Mouse (Mus musculus): ENCODE measurements around the gene Sart3.

Sart3 gene

DNA sequence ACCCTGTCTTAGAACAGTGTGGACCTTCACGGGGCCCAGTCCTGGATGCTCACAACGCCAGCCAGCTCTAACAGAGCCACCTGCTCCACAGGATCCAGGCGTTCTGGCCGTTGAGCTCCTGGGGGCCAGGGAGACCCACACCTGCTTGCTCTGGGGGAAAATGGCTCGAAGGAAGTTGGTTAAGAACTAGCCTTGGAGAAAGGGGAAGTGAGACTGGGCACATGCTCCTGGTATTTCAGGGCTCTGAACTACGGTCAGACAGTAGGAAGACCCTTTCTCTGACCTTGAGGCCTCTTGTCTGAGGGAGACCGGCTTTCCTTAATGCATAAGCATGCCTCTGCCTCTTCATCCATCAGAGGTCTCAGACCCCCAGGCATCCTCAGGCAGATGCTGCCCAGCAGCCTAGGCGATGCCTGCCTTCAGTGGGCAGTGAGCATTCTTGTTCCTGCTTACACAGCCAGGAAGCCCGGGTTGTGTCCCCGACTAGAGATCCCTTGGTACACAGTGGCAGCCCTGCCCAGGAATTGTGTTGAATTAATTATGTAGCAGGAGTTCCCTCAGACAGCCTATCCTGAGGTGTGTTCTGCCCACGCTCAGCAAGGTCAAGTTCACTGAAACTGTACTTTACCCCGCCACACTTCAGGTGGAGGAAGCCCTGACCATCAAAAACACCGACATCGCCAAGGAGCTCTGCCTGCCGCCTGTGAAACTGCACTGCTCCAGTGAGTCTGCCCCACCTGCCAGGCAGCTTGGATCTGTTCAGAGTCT lies 4.0 kb upstream of the Sart3 start:
- in situ Hi-C loops (cut with MboI; ENCODE audit: unreplicated experiment in 2 of 2): loop anchor here (10.0 to 25.0 kb wide), 4 partner anchors 178 to 1514 kb away; partner anchors contain the start of genes Cryba4 (in 1 of the 2), Crybb1 (in 1 of the 2) and Tpst2 (in 1 of the 2)

DNA sequence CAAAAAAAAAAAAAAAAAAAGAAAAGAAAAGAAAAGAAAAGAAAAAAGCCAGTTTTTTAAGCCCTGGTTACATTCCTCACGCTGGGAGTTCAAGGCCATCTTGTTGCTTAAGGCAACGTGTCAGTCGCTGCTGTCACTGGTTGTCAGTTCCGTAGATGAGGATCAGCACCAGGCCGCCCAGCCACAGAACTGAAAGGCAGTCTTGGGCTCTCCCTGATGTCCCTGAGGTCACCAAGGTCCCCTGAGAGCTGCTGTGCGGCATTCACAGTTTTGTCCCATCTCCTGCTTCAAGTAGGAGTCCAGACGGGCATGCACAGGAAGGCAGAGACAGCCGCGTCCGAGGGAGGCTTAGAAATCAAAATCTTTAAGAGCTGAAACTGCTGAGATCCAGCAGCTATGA lies 3.3 kb upstream of the Sart3 start:
- in situ Hi-C loops (cut with MboI; ENCODE audit: unreplicated experiment in 2 of 2): loop anchor here (10.0 to 25.0 kb wide), 4 partner anchors 179 to 1513 kb away; partner anchors contain the start of genes Cryba4 (in 1 of the 2), Crybb1 (in 1 of the 2) and Tpst2 (in 1 of the 2)

DNA sequence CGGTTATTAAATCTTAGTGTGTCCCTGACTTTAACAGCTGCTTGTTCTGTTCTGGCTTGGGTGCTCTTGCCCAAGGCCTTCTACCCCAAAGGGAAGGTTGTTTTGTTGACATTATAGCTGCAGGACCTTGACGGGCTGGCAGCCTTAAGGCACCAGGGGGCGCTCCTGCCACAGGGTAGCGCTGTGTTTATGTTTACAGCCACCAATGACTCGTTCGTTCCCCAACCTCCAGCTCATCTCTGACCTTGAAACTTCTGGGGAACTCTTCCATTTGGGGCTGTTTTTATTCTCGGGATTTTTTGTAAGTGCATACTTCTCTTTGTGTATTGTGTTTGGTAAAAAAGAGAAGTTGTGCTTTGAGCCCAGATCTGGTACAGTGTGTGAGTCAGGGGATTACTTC lies 1.4 kb upstream of the Sart3 start:
- in situ Hi-C loops (cut with MboI; ENCODE audit: unreplicated experiment in 2 of 2): loop anchor here (5.0 to 10.0 kb wide), 5 partner anchors 36 to 181 kb away; partner anchors contain the start of gene Ficd (in 1 of the 2)

DNA sequence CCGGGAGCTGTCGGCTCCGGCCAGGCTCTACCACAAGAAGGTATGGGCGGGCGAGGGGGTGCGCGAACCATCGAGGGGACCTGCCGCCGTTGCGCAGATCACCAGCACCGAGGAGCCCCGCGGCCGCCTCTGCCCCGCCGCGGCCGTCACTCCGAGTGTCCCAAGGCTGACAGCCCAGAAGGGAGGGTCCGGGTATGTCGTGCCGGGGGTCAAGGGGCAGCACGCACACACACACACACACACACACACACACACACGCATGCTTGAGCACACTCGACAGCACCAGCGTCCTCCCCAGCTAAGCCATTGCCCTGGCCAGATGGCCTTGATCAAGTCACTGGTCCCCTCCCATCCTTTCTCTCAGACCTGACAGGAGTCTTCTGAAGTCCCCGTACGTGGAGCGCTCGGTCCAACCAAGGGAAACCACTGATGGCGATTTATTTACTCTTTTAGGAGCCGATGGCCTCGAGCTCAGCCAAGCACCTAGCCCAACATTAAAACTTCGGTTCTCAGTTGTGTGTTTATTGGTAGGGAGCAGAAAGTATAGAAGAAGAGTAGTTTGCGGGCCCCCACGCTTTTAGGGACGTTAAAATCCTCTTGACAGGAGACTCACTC lies 702 bp upstream of the Sart3 start:
- in situ Hi-C loops (cut with MboI; ENCODE audit: unreplicated experiment in 2 of 2): loop anchor here (5.0 to 10.0 kb wide), 5 partner anchors 36 to 182 kb away; partner anchors contain the start of gene Ficd (in 1 of the 2)

DNA sequence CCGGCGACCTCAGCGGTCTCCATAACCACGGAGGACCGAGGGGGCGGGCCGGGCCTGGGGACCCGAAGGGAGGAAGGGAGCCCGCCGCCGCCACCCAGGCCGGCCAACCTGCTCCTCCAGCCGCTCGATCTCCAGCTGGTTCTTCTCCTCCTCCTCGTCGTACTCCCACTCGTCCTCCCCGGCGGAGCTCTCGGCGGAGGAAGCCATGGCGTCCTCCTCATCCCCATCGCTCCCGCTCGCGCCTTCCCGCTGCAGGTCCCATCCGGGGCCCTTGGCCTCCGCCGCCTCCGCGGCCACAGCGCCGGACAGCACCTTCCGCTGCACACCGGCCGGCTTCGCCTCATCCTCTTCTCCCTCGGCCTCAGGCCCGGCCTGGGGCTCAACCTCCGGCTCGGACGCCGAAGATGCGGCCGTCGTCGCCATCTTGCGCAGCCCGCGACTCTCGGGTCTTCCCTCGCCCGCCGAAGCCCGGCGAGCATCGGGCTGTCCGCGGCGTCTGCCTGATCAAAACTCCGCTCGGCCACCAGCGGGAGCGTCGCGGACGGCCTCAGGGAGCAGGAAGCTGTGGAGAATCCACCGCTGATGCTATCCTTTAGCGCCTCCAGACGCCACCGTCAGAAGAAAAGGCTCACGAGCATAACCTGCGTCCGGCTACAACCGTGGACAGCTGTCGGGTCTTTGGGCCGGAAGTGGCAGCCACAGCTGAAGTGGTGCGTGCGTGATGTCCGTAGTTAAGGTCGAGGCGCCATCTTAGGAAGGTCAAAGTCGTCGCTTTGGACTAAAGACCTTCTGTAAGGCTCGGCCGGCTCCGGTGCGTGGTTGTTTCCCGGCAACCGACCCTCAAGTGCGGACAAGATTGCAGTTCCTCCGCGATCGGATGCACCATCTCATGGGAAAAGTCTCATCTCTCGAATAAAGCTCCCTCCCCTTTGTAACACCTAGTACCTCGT lies 822 bp downstream of the Sart3 start:
- in situ Hi-C loops (cut with MboI; ENCODE audit: unreplicated experiment in 2 of 2): loop anchor here (5.0 to 10.0 kb wide), 5 partner anchors 34 to 183 kb away; partner anchors contain the start of gene Ficd (in 1 of the 2)

- in situ Hi-C loops (cut with MboI; ENCODE audit: unreplicated experiment in 2 of 2): no loop called here
Measured at GRCm38 (mm10) chr5:113768806-113769205, 3.5 kb downstream of the Sart3 start.

DNA sequence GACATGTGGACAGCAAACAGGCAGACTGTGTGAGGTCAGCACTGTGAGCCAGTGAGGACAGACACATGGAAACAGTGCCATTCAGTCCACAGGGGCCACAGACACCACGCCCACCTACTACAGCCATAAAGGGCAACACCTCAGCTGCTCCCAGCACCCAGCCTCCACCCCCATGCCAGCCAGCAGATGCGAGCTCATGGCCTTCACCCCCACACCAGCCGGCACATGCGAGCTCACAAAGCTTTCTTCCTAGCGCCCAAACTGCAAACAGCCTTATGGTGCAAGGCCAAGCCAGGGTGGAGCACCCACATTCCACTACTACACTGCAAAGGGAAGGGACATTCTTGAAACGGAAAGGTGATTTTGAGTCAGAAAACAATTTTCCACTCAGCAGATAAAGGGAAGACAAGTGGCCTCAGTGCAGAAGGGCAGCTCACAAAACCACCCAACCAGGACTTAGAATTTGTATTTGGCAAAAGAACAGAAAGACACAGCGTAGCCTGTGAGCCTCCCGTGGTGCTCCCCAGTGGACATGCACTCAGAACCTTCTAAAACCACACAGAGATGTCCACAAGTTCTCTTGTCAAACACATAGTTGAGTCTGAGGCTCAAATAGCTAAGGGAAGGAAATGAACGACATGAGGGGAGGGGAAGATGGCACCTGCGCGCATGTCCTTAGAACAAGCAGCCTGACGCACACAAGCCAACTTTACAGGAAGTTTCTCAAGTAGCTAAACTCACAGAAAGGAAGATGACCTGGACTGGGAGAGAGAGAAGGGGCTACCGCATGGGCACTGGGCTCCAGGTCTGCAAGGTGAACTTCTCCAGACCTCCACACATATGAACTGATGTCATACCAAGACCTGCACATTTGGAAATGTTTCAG lies 6.4 kb downstream of the Sart3 start:
- in situ Hi-C loops (cut with MboI; ENCODE audit: unreplicated experiment in 2 of 2): no loop called here

- in situ Hi-C loops (cut with MboI; ENCODE audit: unreplicated experiment in 2 of 2): no loop called here
Measured at GRCm38 (mm10) chr5:113764426-113764825, 7.9 kb downstream of the Sart3 start.

DNA sequence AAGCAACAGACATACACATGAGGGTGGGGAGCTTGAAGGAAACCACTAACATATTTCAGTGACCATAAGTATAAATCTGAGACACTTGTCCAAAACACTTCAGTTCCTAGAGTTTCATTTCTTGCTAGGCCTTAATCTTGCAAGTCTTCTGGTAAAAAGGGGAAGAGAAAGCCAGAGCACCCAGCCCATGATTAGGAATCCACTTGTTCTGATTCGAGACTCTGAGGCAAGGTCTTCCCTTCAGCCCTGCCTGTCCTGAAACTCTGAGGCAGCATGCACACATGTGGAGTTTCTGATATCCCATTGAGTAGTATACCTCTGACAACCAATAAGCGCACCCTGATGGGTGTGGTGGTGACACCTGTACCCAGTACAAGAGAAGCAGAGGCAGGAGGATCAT lies 10.7 kb downstream of the Sart3 start:
- in situ Hi-C loops (cut with MboI; ENCODE audit: unreplicated experiment in 2 of 2): no loop called here

- in situ Hi-C loops (cut with MboI; ENCODE audit: unreplicated experiment in 2 of 2): no loop called here
Measured at GRCm38 (mm10) chr5:113755347-113756030, 16.8 kb downstream of the Sart3 start.

DNA sequence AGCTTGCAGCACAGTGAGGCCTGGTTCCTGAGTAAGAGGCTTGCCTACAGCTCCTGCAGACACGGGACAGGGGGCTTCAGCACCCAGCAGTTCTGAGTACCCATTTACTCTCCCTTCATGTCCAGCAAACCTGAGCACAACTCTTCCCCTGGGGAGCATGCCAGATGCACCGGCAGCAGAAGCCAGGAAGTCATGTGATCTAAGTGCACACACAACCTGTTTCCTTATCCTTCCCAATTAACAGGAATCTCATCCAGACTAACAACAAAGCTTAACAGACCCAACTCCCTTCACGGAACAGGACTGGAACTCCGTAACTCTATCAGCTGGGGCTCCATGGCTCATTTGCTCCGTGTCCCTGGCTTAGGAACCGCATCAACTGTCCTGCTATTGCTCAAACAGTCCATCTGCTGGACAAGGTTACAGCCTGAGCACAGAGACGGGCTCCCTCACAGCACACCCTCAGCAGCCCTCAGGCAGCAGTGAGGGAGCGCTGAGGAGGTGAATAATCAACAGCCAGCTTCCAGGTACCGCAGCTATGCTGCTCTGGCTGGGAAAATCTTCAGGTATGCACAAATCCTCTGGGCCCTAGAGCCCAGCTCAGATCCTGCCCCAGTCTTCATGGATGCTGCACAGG lies 20.7 kb downstream of the Sart3 start:
- in situ Hi-C loops (cut with MboI; ENCODE audit: unreplicated experiment in 2 of 2): no loop called here

- in situ Hi-C loops (cut with MboI; ENCODE audit: unreplicated experiment in 2 of 2): no loop called here
Measured at GRCm38 (mm10) chr5:113748556-113749331, 23.6 kb downstream of the Sart3 start.

GRCm38 (mm10) chr5:113747629-113748028 lies 24.7 kb downstream of the Sart3 start:
- in situ Hi-C loops (cut with MboI; ENCODE audit: unreplicated experiment in 2 of 2): no loop called here

DNA sequence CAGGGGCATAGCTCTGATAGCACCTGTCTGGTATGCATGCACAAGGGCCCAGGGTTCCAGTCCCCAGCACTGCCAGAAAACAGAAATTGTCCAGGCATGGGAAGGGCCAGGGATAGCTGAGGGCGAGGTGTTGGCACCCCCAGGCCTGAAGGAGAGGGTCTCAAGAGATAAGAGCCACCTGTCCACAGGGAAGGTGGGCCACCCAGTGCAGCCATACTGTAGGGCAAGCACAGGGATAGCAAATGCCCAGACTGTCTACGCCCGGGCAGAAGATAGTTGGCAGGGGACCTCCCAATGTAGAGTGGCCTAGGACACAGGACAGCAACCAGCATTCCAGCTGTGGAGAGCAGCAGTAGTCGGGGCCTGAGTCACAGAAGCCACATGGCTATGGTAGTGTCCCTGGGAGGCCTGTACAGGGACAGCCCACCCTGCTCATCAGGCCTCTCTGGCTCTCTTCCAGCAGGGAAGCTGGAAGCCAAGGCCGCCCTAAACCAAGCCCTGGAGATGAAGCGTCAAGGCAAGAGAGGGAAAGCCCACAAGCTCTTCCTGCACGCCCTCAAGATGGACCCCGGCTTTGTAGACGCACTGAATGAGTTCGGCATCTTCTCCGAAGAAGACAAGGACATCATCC lies 34.6 kb downstream of the Sart3 start:
- in situ Hi-C loops (cut with MboI; ENCODE audit: unreplicated experiment in 2 of 2): loop anchor here (5.0 to 10.0 kb wide), 5 partner anchors 35 to 1403 kb away; partner anchors contain the start of genes Iscu (in 1 of the 2) and Sart3 (in 1 of the 2)

GRCm38 (mm10) chr5:113736522-113737164 lies 35.7 kb downstream of the Sart3 start:
- in situ Hi-C loops (cut with MboI; ENCODE audit: unreplicated experiment in 2 of 2): loop anchor here (5.0 to 10.0 kb wide), 5 partner anchors 36 to 1402 kb away; partner anchors contain the start of genes Iscu (in 1 of the 2) and Sart3 (in 1 of the 2)

- in situ Hi-C loops (cut with MboI; ENCODE audit: unreplicated experiment in 2 of 2): loop anchor here (5.0 to 10.0 kb wide), 5 partner anchors 36 to 1401 kb away; partner anchors contain the start of genes Iscu (in 1 of the 2) and Sart3 (in 1 of the 2)
Measured at GRCm38 (mm10) chr5:113736113-113736502, 36.2 kb downstream of the Sart3 start.

All from v-Abl transformed pro-B cells (cell line).